Mouse (Mus musculus) urinary bladder, postnatal 14 days (tissue): ENCODE data around the gene Mapk13.
"Not testable (repeated sequence)": the region's sequence is repeated elsewhere in the genome, so short reads cannot be mapped to it uniquely, and the experiment has no call there.

Experiments used
- DNase-seq: peaks from one replicate; pipeline ENCODE4 v3.0.0; 2021; ENCODE audit warnings: low spot score

Gene Mapk13

GRCm38 (mm10) chr17:28769121-28769874 is at the start of gene Mapk13:
Gene Mapk13, plus strand, starts transcription at chr17:28769297.
- DNase-seq: peak; percentile 50

- no peak for DNase-seq
Measured at GRCm38 (mm10) chr17:28725783-28726182, 43.3 kb upstream of the Mapk13 start, which contains the start of gene AC170998.1. Gene AC170998.1, plus strand, starts transcription at chr17:28726083.

GRCm38 (mm10) chr17:28727511-28727910 is 41.6 kb upstream of the Mapk13 start:
- not testable (repeated sequence) for DNase-seq

GRCm38 (mm10) chr17:28735317-28736105 is 33.6 kb upstream of the Mapk13 start:
- no peak for DNase-seq

GRCm38 (mm10) chr17:28736486-28736885 is 32.6 kb upstream of the Mapk13 start:
- no peak for DNase-seq

- no peak for DNase-seq
Measured at GRCm38 (mm10) chr17:28737973-28738372, 31.1 kb upstream of the Mapk13 start.

- DNase-seq: no peak
Measured at GRCm38 (mm10) chr17:28739244-28739643, 29.9 kb upstream of the Mapk13 start.

GRCm38 (mm10) chr17:28743145-28743866 is 25.8 kb upstream of the Mapk13 start:
- no peak for DNase-seq

GRCm38 (mm10) chr17:28743916-28744315 is 25.2 kb upstream of the Mapk13 start:
- no peak for DNase-seq

- DNase-seq: no peak
Measured at GRCm38 (mm10) chr17:28745773-28746172, 23.3 kb upstream of the Mapk13 start.

- DNase-seq: no peak
Measured at GRCm38 (mm10) chr17:28748001-28748400, 21.1 kb upstream of the Mapk13 start.

GRCm38 (mm10) chr17:28750580-28750979 is 18.5 kb upstream of the Mapk13 start:
- no peak for DNase-seq

GRCm38 (mm10) chr17:28756447-28756846 is 12.7 kb upstream of the Mapk13 start:
- DNase-seq: no peak

- no peak for DNase-seq
Measured at GRCm38 (mm10) chr17:28757470-28757869, 11.6 kb upstream of the Mapk13 start.

GRCm38 (mm10) chr17:28760736-28761312 is 8.3 kb upstream of the Mapk13 start:
- DNase-seq: no peak

GRCm38 (mm10) chr17:28761871-28762270 is 7.2 kb upstream of the Mapk13 start:
- peak; percentile 84 for DNase-seq

- no peak for DNase-seq
Measured at GRCm38 (mm10) chr17:28766203-28766602, 2.9 kb upstream of the Mapk13 start.

GRCm38 (mm10) chr17:28766781-28767515 is 2.1 kb upstream of the Mapk13 start:
- DNase-seq: no peak

GRCm38 (mm10) chr17:28769875-28770421 is 851 bp downstream of the Mapk13 start:
- peak; percentile 52 for DNase-seq

- no peak for DNase-seq
Measured at GRCm38 (mm10) chr17:28771289-28771688, 2.2 kb downstream of the Mapk13 start.

GRCm38 (mm10) chr17:28774303-28774702 is 5.2 kb downstream of the Mapk13 start:
- not testable (repeated sequence) for DNase-seq
